Mouse (Mus musculus): ENCODE data around the gene Ndufa5.
A peak's percentile ranks its signal among the peaks of the same experiment; 100 is the strongest.

Ndufa5 gene

GRCm38 (mm10) chr6:24527155-24528063 is at the start of gene Ndufa5:
Ndufa5 (minus strand) TSS chr6:24528013.
- peak; percentile 96 for DNase-seq

GRCm38 (mm10) chr6:24573319-24573718 is 45.5 kb upstream of the Ndufa5 start:
- no peak for DNase-seq

- DNase-seq, result no peak
Measured at GRCm38 (mm10) chr6:24572431-24572830, 44.6 kb upstream of the Ndufa5 start.

GRCm38 (mm10) chr6:24571126-24571525 is 43.3 kb upstream of the Ndufa5 start:
- peak; percentile 43 for DNase-seq

- DNase-seq, result no peak
Measured at GRCm38 (mm10) chr6:24570278-24570677, 42.5 kb upstream of the Ndufa5 start.

GRCm38 (mm10) chr6:24569711-24570110 is 41.9 kb upstream of the Ndufa5 start:
- DNase-seq, result no peak

GRCm38 (mm10) chr6:24568963-24569362 is 41.1 kb upstream of the Ndufa5 start:
- no peak for DNase-seq

GRCm38 (mm10) chr6:24564886-24565285 is 37.1 kb upstream of the Ndufa5 start:
- DNase-seq, result no peak

- DNase-seq, result no peak
Measured at GRCm38 (mm10) chr6:24564081-24564480, 36.3 kb upstream of the Ndufa5 start.

GRCm38 (mm10) chr6:24555488-24555887 is 27.7 kb upstream of the Ndufa5 start:
- DNase-seq, result no peak

GRCm38 (mm10) chr6:24554427-24555086 is 26.7 kb upstream of the Ndufa5 start:
- no peak for DNase-seq

GRCm38 (mm10) chr6:24552046-24552445 is 24.2 kb upstream of the Ndufa5 start:
- DNase-seq, result no peak

GRCm38 (mm10) chr6:24549801-24550200 is 22.0 kb upstream of the Ndufa5 start:
- no peak for DNase-seq

- peak; percentile 52 for DNase-seq
Measured at GRCm38 (mm10) chr6:24546716-24547420, 19.1 kb upstream of the Ndufa5 start.

- DNase-seq, result no peak
Measured at GRCm38 (mm10) chr6:24543119-24543591, 15.3 kb upstream of the Ndufa5 start.

GRCm38 (mm10) chr6:24542393-24542792 is 14.6 kb upstream of the Ndufa5 start:
- DNase-seq, result no peak

GRCm38 (mm10) chr6:24540106-24540505 is 12.3 kb upstream of the Ndufa5 start:
- DNase-seq, result no peak

GRCm38 (mm10) chr6:24538435-24538834 is 10.6 kb upstream of the Ndufa5 start:
- no peak for DNase-seq

- DNase-seq, result no peak
Measured at GRCm38 (mm10) chr6:24532804-24533203, 5.0 kb upstream of the Ndufa5 start.

- no peak for DNase-seq
Measured at GRCm38 (mm10) chr6:24530711-24531420, 3.1 kb upstream of the Ndufa5 start.

- peak; percentile 74 for DNase-seq
Measured at GRCm38 (mm10) chr6:24530166-24530565, 2.4 kb upstream of the Ndufa5 start.

GRCm38 (mm10) chr6:24528064-24528243 is 141 bp upstream of the Ndufa5 start, which contains the start of gene Asb15:
Asb15 (plus strand) TSS chr6:24528144.
- DNase-seq, result no peak

GRCm38 (mm10) chr6:24525705-24526104 is 2.1 kb downstream of the Ndufa5 start:
- no peak for DNase-seq

Measured in kidney, postnatal 14 days (tissue).